13 mouse cellular contexts compared by ENCODE assay signal in the genomic region with DNA sequence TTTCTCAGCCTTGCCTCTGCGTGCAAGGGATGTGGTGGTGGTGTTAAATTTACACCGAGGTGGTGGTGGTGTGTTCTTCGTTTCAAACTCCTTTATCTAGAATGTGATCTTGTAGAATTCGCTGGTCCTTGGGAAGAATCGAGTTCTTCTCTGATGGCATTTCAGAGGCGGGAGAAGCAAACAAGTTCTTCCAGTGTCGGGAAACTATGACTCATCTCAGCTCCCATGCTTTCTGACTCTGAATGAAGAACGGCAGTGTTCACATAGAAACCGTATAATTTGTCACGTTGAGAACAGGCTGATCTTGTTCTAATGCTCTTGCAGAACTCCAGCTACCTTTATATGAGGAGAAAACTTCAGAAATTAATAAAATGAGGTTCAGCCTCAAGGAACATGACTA.
DNase-seq lines count a peak whose midpoint lies in the region; ATAC-seq and TF ChIP-seq lines count a peak whose summit lies in the region.
"Had no signal": no experiment of that assay in that cellular context is flagged by ENCODE, and none has a peak within 500 bp of the region (broad histone marks: within the 10 kb centered on the region; RNA-seq: fewer than 3 reads in every experiment).

No protein-coding gene starts in this region.

- 39% methylated on average over 10 of the region's 10 CpGs for WGBS in lung, embryonic 14.5 days
- 48% methylated on average over 10 of the region's 10 CpGs for WGBS in kidney, embryonic 15.5 days
- WGBS in kidney, embryonic 16.5 days: 50% methylated on average over 10 of the region's 10 CpGs

- no peaks in the 10 kb centered on the region for H3K4me1 ChIP-seq in lung, embryonic 14.5 days (ENCODE audit: insufficient read depth)
- H3K4me1 ChIP-seq in kidney, embryonic 15.5 days: no peaks in the 10 kb centered on the region
- H3K4me1 ChIP-seq in kidney, embryonic 16.5 days (ENCODE audit: insufficient read depth, low read length): no peaks in the 10 kb centered on the region
- H3K4me1 ChIP-seq: forebrain, embryonic 15.5 days; heart, embryonic 13.5 days had no signal

- H3K27ac ChIP-seq in lung, embryonic 14.5 days (ENCODE audit: low read depth): no peak overlapping the region
- H3K27ac ChIP-seq in layer of hippocampus, adult 2 months: peak overlapping the region; percentile 49
- no peak overlapping the region for H3K27ac ChIP-seq in kidney, embryonic 15.5 days
- no peak overlapping the region for H3K27ac ChIP-seq in kidney, embryonic 16.5 days (ENCODE audit: low read length)
- H3K27ac ChIP-seq: forebrain, embryonic 15.5 days; heart, embryonic 13.5 days; liver, embryonic 14.5 days had no signal

- TF ChIP-seq CTCF in lung, embryonic 14.5 days (IDR thresholded peaks at IDR 0.05; ENCODE audit: low read depth): no peak
- no peak for TF ChIP-seq CTCF in layer of hippocampus, adult 2 months (conservative IDR thresholded peaks at IDR 0.05)

- no peak for ATAC-seq in lung, embryonic 14.5 days (ENCODE audit: insufficient read depth)
- no peak for ATAC-seq in kidney, embryonic 15.5 days (replicated peaks; ENCODE audit: low FRiP score)
- no peak for ATAC-seq in kidney, embryonic 16.5 days (ENCODE audit: low FRiP score, low TSS enrichment)
- ATAC-seq: forebrain, embryonic 15.5 days had no signal

- no peaks in the 10 kb centered on the region for H3K36me3 ChIP-seq in lung, embryonic 14.5 days (ENCODE audit: insufficient read depth)
- H3K36me3 ChIP-seq in kidney, embryonic 15.5 days: no peaks in the 10 kb centered on the region
- no peaks in the 10 kb centered on the region for H3K36me3 ChIP-seq in kidney, embryonic 16.5 days (ENCODE audit: insufficient read depth, low read length)
- H3K36me3 ChIP-seq: forebrain, embryonic 15.5 days; heart, embryonic 13.5 days had no signal

- DNase-seq in lung, embryonic 14.5 days: peak; percentile 57
- no peak for DNase-seq in lung, postnatal 4 days
- peak; percentile 93 for DNase-seq in brain, adult 2 months (ENCODE audit: low read depth, low spot score)
- DNase-seq in layer of hippocampus, adult 2 months (ENCODE audit: low spot score in 2 of 2): peak; percentile 14 to 53
- DNase-seq in right cerebral cortex, postnatal 25 days: peak; percentile 23
- DNase-seq: cerebellum, adult 11 months; kidney, adult 18-20 months; retina, postnatal 1 day had no signal

- no peaks in the 10 kb centered on the region for H3K27me3 ChIP-seq in lung, embryonic 14.5 days (ENCODE audit: insufficient read depth, low read length)
- H3K27me3 ChIP-seq in kidney, embryonic 15.5 days: peaks cover 5% of the 10 kb centered on the region; the same call in 1 of the 2 replicates
- no peaks in the 10 kb centered on the region for H3K27me3 ChIP-seq in kidney, embryonic 16.5 days (ENCODE audit: insufficient read depth, low read length)
- H3K27me3 ChIP-seq: forebrain, embryonic 15.5 days; heart, embryonic 13.5 days had no signal

- no peak overlapping the region for H3K9ac ChIP-seq in lung, embryonic 14.5 days
- H3K9ac ChIP-seq in kidney, embryonic 15.5 days: no peak overlapping the region
- no peak overlapping the region for H3K9ac ChIP-seq in kidney, embryonic 16.5 days (replicated peaks; ENCODE audit: low read length)
- H3K9ac ChIP-seq: forebrain, embryonic 15.5 days; heart, embryonic 13.5 days; liver, embryonic 14.5 days had no signal

- H3K9me3 ChIP-seq in lung, embryonic 14.5 days (ENCODE audit: low read depth, low read length): no peaks in the 10 kb centered on the region
- no peaks in the 10 kb centered on the region for H3K9me3 ChIP-seq in kidney, embryonic 15.5 days (replicated peaks)
- H3K9me3 ChIP-seq in kidney, embryonic 16.5 days (ENCODE audit: low read length): no peaks in the 10 kb centered on the region
- H3K9me3 ChIP-seq: forebrain, embryonic 15.5 days; heart, embryonic 13.5 days had no signal

- no peak overlapping the region for H3K4me3 ChIP-seq in lung, embryonic 14.5 days (ENCODE audit: low read depth, low read length)
- no peak overlapping the region for H3K4me3 ChIP-seq in layer of hippocampus, adult 2 months
- H3K4me3 ChIP-seq in kidney, embryonic 15.5 days (replicated peaks): no peak overlapping the region
- H3K4me3 ChIP-seq in kidney, embryonic 16.5 days (ENCODE audit: low read length): no peak overlapping the region
- H3K4me3 ChIP-seq: forebrain, embryonic 15.5 days; heart, embryonic 13.5 days had no signal

- H3K4me2 ChIP-seq in lung, embryonic 14.5 days: no peak overlapping the region
- H3K4me2 ChIP-seq in kidney, embryonic 15.5 days: no peak overlapping the region
- H3K4me2 ChIP-seq in kidney, embryonic 16.5 days (replicated peaks; ENCODE audit: low read depth, low read length): no peak overlapping the region
- H3K4me2 ChIP-seq: forebrain, embryonic 15.5 days; heart, embryonic 13.5 days had no signal

Comparison
In these comparisons a context has a peak if more than half of its experiments do, and no peak if none do; other contexts are left out.
1. DNase-seq: peak in lung, embryonic 14.5 days (single experiment), brain, adult 2 months (single experiment), layer of hippocampus, adult 2 months (2 of 2) and right cerebral cortex, postnatal 25 days (single experiment); none in lung, postnatal 4 days (0 of 2).